Mouse (Mus musculus): Measurements from ENCODE around the gene Tanc1.

The Tanc1 gene

DNA sequence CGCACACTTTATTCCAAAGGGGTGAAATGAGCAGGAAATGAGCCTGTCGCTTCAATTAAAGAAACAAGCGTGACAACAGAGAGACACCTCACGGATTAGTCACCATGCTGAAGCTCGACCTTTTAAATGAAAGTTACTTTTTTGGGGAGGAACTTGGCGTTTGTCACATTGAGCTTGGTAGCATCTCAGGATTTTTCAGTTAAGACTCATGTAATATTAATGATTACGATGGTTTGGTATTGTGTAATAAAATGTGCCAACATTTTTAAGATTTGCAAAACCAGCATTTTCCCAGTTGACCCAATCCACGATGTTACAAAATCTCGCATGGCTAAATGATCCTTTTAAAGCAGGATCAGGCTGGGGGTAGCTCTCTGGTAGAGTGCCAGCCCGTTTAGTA, 153.8 kb downstream of the Tanc1 start:
- no peak for DNase-seq

DNA sequence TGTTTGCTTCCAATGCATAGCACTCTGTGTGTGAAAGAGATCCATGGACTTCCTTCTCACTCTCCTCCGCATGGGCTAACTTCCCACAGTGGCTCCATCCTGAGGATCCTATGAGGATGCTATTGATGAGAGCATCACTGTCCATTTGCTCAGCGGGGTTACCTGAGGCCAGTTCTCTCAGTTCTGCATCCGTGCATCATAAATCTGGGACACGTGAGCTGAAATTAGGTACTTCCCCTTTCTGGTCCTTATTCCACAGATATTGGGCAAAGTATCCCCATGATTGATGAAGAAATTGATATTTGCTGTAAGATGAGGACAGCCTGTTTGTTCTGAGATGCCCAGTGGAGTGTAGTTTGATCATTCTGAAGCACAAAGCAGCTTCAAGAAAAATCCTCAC, 156.1 kb downstream of the Tanc1 start:
- DNase-seq = no peak

DNA sequence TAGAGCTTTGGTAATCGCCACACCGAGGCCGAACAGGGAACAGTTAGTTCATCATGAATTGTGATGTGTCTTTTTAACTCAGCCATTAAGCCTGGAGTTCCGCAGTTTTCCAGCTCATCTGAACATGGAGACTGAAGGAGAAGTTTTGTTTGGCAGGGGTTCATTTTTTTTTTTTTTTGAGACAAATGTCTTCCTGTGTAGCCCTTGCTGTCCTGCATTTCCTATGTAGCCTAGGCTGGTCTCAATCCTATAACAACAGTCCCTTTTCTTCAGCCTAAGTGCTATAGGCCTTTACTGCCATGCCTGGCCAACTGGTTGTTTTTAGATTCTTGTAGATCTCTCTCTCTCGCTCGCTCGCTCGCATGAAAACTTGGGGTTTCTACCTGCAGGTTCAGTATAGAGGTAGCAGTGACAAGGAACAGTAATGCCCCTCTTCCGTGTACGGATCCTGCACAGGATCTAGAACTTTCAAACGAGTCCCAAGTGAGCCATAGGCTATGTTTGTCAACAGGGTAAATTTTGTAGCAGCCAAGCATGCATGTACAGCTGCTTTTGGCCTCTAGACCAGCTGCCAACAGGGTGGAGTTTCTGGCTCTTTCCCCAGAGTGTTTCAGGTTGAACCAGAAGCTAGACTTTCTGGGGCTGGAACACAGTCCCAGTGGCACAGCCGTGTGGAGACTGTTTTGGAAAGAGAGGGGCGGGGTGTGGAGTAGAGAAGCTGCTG, 157.0 kb downstream of the Tanc1 start:
- no peak for DNase-seq

DNA sequence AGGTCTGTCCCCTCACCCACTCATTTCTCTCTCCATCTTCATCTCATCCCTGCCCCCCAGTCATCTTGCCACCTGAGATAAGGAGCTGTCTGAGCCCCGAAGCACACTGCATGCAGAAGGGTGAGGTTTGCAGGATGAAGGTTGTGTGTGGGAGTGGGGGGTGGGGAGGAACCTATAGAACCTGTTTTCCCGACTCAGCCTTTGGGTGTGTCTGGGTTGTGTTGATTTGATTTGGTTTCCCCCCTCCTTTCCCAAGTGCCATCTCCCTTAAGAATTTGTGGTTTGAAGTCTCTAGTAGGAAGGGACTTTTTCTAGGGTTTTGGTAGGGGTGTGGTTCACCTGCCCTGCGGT, 157.5 kb downstream of the Tanc1 start:
- DNase-seq = no peak

DNA sequence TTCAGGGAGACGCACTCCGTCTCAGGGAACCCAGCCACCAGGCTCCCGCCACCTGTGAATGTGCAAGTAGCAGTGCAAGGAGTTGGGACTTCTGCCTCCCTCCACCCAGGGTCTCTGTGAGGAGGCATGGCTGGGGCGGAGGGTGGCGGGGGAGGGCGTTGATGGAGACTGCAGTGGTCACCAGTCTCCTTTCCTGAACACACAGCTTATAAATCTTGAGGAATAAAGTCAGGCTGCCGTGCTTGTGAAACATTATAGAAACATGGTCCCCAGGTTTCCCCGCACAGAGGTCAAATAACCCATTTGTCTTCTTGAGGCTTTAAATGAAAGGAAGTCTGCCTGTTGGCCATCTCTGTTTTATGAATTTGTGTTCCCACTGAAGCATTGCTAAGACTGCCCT, 159.9 kb downstream of the Tanc1 start:
- no peak for DNase-seq

DNA sequence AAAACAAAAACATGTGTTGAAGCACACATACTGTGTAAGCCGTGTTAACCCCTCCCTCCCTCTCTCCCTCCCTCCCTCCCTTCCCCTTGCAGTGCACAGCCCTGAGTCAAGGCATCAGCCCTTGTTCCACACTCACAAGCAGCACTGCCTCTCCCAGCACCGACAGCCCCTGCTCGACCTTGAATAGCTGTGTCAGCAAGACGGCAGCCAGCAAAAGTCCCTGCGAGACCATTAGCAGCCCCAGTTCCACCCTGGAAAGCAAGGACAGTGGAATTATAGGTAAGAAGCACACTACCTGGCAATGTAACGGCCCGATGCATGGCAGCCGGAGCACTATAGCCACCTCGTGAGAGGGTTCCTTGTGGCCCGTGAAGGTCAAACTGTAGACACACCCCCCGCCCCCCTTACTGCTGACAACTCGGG, 160.4 kb downstream of the Tanc1 start:
- no peak for DNase-seq

DNA sequence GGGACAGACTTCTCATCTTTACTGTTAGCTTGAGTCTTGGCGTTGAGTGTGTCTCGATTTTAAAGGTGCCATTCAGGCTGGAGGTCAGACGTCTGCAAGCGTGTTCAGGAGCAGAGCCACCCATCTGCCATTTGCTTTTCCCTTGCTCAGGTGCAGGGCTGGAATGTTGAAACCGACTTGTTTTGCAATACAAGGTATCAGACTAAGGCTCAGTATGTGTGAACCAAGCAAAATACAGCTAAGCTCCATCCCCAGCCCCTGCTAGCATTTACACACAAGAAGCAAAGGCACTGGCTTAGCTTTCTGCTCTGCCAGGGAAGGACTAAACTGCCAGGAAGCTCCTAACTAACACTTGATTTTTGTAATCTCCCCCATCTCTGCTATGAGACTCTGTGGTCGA, 162.5 kb downstream of the Tanc1 start:
- no peak for DNase-seq

DNA sequence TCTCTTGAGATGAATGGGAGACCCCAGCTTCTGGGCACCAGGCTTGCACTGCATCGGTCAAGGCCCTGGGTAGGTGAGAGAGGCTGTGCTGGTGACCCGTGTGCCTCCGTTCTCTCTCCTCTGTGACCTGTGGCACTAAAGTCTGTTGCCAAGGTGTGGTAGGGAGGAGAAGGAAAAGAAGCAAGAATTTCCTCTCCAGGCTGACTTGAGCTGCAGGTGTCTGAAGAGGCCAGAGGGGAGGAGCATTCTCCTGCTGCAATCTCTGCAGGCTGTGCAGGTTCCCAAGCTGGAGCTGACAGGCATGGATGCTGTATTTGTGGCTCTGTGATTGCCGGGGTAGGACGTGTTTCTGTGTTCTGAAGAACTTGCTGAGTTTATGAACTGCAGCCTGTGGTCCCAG, 163.3 kb downstream of the Tanc1 start:
- DNase-seq = no peak

DNA sequence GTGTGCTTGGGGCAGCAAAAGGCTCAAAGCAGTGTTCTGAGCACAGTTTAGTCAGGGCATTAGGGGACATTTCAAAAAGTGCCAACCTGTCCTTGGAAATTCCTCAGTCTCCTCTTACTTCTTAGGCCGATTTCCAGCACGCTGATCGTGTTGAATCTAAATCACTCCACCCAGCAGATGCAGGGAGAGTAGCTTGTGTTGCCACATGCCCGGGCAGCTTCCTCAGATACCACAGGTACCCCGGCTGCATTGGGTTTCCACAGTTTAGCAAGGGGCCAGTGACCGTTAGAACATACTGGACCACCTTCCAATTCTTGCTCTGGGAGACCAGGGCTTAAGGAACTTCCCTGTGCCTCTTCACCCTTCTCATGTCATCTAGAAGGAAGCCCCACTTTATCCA, 164.0 kb downstream of the Tanc1 start:
- no peak for DNase-seq

DNA sequence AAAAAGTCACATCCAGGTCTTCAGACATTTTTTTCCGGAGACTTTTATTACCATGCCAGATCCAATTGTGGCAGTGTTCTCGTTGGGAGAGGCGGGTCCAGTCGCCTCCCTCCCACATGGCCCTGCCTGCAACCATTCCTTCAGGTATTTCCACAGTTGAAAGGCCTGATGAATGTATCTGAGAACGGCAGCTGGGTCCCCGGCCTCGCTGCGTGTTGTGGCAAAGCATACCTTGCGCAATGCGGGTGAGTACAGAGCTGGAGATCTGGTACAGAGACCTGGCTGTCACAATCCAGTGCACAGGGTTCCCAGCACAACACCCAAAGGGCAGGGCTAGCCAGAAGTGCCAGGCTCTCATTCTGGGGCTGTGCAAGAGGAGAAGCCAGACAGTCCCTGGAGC, 167.5 kb downstream of the Tanc1 start:
- no peak for DNase-seq

DNA sequence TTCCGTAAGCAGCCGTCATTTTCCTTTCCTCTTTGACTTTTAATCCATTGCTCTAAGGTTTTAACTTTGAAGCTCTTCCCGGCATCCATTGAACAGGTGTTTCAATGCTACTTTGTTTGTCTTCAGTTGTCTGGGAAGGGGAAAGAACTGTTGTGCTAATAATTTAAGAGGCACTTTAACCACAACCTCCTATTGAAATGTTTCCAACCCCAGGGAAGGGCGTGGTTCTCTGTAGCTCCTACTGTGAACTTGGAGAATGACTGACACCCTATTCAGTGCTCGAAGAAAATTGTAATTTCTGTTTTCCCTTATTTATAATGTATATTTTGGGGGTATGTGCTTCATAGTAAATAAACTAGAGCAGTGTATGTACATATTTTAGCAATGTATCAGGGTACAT, 168.4 kb downstream of the Tanc1 start:
- no peak for DNase-seq

DNA sequence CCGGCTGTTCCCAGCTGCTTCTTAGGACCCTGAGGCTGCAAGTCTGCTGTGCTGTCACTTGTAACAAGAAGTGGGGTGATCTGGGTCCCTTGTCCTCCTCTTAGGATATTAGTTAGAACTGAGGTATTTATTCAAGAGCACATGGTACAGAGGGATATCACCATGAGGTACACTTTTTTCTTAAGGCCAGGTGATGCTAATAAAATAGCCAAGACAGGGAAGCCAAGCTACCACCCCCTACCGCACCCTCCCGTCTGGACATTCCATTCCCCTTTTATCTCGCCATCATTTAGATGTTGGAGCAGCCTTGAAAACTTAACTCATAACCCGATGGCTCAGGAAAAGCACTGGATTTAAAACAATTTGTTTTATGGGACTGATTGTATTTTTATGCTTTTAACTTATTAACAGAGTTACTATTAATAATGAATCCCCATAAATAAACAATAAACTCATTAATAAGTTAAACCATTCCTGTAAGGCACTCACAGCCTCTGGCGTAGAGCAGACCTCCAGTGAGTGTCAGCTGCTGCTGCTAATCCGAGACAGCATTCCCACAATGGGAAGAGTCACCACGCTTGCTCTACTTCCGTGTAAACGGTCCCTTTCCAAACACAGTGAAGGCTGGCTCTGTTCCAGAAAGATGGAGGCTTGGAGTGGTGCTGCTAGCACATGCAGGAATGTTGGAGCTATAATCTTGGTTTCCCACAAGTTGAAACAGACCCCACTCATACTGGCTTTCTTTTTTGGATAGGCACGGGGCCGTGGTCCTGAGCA, 171.4 kb downstream of the Tanc1 start:
- DNase-seq = no peak

DNA sequence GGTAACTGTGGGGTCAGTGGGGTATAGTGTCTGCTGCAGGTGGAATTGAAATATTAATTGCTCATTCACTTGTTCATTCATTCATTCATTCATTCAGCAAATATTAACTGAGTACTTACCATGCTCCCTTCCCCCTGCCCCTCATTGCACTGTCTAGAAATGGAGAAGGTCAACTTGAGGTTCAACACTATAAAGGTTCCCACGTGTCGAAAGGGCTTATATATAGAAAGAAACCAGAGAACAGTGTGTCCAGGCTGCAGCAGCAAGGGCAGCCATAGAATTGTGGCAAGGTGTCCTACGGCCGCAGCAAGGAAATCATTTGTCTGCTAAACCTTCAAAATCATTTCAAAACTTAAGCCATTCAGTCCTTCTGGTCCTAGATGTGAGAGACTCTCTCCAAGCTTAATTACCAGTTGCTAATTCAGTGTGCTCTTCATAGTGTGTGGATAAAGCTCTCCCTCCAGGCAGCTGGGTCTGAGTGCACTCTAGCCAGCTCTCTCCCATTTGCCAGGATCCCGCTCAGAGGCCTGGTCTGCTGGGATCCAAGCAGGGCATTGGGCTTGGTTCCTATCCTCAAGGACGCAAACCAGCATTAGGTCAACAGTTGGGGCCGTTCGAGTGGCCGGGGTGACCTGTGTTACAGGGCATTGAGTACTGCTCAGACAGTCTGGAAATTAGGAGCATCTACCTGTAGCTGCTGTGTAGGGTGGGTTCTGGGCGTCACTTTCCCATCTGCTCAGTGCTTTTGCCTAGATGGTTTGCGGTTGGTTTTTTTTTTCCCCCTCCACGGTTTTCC, 172.2 kb downstream of the Tanc1 start:
- no peak for DNase-seq

DNA sequence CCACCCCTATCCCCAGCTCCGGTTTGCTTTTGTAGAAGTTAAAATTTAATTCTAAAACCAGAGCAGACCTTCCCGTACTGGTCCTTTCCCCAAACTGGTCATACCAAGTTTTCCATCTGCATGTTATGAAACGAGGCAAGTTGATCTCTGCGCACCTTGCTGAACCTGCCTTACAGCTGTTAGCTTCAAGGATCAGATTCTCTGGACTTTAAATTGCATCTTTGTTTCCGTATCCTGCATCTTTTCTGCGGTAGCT, 172.7 kb downstream of the Tanc1 start:
- no peak for DNase-seq

DNA sequence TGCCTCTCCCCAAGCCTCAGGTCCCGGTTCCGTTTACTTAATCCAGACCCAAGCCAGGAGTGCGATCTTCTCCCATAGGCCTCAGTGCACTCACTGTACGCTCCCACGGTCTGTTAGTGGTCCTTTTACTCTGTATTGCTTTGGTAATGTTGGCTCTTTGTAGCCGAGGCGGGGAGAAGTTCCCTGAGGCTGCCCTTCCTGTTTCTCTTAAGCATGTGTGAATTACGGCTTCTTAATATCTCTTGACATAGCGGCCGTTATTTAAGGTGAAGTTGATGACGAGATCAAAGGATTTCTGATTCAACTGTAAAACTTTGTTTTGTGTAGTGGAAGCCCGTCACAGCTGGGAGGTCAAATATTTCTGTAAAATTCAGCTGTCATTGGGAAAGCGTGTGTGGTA, 173.8 kb downstream of the Tanc1 start:
- DNase-seq = no peak

DNA sequence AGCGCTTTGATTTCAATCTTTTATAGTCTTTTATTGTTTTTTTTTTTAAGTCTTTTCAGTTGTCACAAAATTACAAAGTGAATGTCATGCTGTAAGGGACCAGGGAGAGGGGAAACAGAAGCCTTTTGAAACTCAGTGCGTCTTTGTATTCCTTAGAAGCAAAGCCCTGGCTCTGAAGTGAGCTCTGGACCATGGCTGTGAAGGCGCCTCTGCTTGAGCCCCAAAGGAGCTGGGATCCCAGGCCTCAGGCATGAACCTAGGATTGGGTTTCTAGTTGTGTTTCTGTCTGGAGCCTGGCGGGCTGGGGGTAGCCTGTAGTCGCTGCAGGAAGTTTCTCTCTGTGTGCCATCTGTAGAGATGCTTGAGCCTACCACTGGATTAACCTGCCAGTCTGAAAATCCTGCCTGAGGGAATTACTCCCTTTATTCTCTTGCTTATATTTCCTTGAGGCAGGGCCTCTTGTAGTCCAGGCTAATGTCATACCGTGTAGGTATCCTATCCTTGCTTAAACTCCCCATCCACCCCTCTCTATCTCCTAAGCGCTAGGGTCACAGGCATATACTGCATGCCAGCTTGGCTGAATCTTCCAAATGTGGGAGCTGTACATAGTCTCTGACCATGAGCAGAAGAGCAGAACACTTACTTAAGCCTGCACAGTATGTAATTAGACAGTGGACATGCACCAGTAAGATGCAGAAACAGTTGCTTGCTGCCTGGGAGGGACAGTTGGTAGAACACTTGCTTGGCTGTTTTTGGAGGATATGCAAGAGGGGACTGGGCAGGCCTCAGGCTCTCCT, 177.1 kb downstream of the Tanc1 start:
- DNase-seq = no peak

DNA sequence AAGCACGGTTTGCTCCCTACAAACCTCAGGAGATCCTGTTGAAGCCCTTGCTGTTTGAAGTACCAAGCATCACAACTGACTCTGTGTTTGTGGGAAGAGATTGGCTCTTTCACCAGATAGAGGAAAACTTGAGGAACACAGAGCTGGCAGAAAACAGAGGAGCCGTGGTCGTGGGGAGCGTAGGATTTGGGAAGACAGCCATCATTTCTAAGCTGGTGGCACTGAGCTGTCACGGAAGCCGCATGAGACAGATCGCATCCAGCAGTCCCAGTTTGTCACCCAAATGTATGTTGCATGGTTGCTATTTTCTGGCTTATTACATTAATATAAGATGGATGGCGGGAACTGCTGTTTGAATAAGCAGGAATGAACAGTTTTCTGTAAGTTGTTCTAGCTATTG, 179.8 kb downstream of the Tanc1 start:
- DNase-seq = no peak

DNA sequence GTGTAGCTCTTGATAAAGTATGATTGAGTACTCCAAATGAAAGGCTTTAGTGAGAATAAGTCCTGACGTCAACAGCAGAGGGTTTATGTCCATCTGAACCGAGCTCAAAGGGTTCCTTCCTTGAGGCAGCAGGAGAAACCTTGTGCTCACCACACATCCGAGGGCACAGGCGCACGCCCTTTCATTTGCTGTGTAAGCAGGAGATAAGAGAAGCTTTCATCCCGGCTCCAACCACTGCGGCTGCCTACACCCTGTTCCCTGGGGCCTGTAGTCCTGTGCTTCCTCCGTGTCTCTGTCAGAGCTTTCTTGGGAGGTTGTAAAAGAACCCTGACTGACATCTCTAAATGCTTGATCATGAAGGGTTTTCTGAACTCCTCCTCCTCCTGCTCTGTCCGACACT, 181.5 kb downstream of the Tanc1 start:
- DNase-seq = no peak

DNA sequence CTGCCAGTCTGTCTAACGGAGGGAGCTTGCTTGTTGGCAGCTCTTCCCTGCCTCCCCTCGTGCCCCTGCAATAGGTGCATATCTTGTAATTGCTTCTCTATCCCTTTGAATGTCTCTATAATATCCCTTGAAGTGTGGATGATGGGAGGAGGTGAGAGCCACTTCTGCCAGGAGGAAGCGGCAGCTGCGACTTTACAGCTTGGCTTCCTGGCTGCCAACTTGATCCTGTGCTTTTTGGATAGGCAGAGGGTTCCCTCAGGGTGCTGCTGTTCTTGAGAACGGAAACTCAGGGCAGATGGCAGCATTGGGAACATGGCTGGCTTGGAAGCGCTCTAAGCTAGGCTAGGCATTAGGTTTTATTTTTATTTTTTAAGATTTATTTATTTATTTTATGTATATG, 183.0 kb downstream of the Tanc1 start:
- no peak for DNase-seq

DNA sequence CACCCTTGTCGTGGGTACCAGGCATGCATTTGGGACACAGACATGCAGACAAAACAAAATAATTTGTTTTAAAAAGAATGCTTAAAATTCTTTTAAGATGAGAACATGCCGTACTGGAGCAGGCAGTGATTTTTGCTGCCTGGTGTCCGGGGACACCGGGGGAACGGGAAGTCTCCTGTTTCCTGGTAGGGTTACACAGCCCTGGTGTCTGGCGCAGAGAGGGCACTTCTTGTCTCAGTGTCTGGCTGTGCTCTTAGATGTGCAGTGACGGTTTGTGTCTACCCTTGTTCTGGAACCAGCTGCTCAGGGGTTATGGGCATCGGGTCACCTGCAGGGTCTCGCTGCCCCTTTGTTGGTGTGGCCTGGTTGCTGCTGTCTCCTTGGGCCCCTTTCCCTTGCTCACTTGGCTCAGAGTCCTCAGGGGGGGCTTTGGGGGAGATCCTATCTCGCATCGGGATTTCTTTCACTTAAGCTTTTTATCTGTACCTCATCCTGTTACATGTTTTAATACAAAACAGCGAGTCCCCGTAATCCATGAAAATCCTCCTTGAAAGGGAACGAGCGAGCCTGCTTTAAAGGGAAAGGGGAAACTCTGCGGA, 187.2 kb downstream of the Tanc1 start:
- no peak for DNase-seq

DNA sequence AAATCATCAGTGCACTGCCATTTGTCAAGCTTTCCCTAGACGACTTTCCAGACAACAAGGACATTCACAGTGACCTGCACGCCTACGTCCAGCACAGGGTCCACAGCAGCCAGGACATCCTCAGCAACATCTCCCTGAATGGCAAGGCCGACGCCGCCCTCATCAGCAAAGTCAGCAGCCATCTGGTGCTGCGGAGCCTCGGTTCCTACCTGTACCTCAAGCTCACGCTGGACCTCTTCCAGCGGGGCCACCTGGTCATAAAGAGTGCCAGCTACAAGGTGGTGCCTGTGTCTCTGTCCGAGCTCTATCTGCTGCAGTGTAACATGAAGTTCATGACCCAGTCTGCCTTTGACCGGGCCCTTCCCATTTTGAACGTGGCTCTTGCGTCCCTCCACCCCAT, 187.7 kb downstream of the Tanc1 start:
- DNase-seq = no peak

DNA sequence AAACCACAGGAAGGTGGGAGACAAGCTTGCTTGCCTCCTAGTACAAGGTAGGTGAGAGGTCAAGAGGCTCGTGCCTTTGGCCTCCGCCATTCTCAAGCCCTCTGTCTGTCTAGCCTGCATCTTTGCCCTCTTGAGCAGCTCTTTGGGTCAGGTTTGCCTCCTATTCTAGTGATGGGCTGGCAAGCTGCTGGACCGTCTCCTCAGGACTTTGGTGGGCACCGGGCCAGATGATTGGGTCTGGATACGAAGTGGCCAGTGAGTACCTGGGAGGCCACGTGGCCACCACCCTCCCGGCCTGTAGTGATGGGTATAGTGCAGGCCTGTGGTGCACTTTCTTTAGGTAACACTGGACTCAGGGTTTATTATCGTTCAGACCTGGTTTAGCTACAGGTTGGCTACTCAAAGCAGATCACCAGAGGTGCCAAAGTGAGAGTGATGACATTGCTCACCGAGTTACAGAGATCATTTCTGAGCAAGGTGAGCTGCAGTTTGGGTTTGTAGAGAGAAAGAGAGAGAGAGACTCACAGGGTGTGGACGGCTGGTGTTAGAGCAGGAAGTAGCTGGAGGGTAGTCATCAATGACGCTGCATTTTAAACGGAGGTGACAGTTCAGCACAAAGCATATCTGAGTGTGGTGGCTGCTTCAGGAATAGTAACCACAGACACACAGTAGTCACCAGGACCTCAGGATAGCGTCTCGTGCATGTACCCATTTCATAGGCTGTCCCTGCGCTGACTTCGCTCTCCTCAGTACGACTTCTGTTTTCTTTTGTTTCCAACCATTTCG, 188.8 kb downstream of the Tanc1 start:
- DNase-seq = no peak

Measured in thymus, postnatal 25 days (tissue).